Mouse (Mus musculus) G1E (cell line): ENCODE data around the gene Hypk.

Source experiments
- CTCF ChIP-seq: IDR thresholded peaks from 2 replicates; pipeline ENCODE4 v1.5.1; 2012; ENCODE audit warnings: low read depth, low read length, inconsistent platforms, mixed read lengths
- GATA1 ChIP-seq: IDR thresholded peaks from 2 replicates; pipeline ENCODE4 v1.6.1; 2012; ENCODE audit warnings: borderline replicate concordance, low read length, inconsistent platforms, mixed read lengths
- GATA2 ChIP-seq: IDR thresholded peaks from 2 replicates; pipeline ENCODE4 v1.6.1; 2012; ENCODE audit warnings: low read depth, low read length, inconsistent platforms, borderline replicate concordance
- POLR2AphosphoS5 ChIP-seq: IDR thresholded peaks from 2 replicates; pipeline ENCODE4 v1.6.1; 2012; ENCODE audit warnings: low read depth, low read length, inconsistent platforms; ENCODE audit not compliant: insufficient replicate concordance
- TAL1 ChIP-seq: conservative IDR thresholded peaks from 2 replicates; pipeline ENCODE4 v1.6.1; 2012; ENCODE audit warnings: low read depth, low read length, inconsistent platforms, mixed read lengths

- TF ChIP-seq CTCF (no peak), GATA1 (no peak), TAL1 (no peak), POLR2AphosphoS5 (no peak), GATA2 (no peak)
Observed at GRCm38 (mm10) chr2:121448739-121449535, 4.2 kb upstream of the Hypk start, which contains the start of gene Serf2.
